Mouse (Mus musculus) erythroblast, embryonic 14.5 days (primary cell): Measurements from ENCODE around the gene E2f4.

ENCODE experiments used
- GATA1 ChIP-seq: IDR thresholded peaks from 2 replicates; pipeline ENCODE4 v1.6.1; 2012; ENCODE audit warnings: low read length, inconsistent platforms, mixed read lengths
- TAL1 ChIP-seq: IDR thresholded peaks from 3 replicates; pipeline ENCODE4 v1.6.1; 2012; ENCODE audit warnings: low read length, inconsistent platforms, mixed read lengths

GRCm38 (mm10) chr8:105266775-105267174 lies 30.7 kb upstream of the E2f4 start:
- TF ChIP-seq GATA1 (no peak), TAL1 (no peak)
